Mouse (Mus musculus) neutrophil, adult 65 days (primary cell): ENCODE results near the gene Mageb1. TPM values are rescaled to one million over a fixed set of nuclear protein-coding genes. Genes with fewer than 3 reads are reported as not detected.

Experiments used
- total RNA-seq: library from RNA; stranded (reverse); gene quantifications from 2 replicates; pipeline ENCODE4 v1.2.4, GENCODE M21; 2023

The Mageb1 gene
- not detected in 2 replicates for total RNA-seq

DNA sequence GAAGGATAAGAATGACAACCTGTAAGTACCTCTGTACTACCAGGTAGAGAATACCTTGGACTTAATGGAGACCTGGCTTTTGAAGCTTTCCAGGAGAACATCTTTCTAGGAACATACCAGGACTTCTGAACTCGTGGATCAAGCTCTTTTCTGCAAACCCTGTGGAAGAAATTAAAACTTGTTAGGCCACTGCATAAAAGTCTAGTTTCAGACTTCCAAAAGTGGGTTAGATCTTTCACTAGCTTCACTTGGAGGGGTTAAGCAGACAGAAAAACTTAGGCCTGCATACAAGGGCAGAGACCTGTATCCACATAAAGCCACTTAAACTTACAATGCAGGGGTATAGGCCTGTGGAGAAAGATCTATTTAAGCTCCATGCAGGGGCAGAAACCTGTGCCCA lies at the start of gene Mageb1:
Mageb1 (minus strand) TSS at position 101 of the 400 bp plus-strand sequence.

Other genes with a start within 250 kb of the Mageb1 start
- not detected in 2 replicates for gene Mageb5, start 233.3 kb downstream of the Mageb1 start, total RNA-seq